Mouse (Mus musculus) frontal cortex, postnatal 25 days (tissue): ENCODE measurements around the gene Gramd4.

Experiments used
- DNase-seq, 2 experiments: peaks; one replicate each; pipeline ENCODE4 v3.0.0; 2022; ENCODE audit warnings: low spot score in 2 of 2

The Gramd4 gene

DNA sequence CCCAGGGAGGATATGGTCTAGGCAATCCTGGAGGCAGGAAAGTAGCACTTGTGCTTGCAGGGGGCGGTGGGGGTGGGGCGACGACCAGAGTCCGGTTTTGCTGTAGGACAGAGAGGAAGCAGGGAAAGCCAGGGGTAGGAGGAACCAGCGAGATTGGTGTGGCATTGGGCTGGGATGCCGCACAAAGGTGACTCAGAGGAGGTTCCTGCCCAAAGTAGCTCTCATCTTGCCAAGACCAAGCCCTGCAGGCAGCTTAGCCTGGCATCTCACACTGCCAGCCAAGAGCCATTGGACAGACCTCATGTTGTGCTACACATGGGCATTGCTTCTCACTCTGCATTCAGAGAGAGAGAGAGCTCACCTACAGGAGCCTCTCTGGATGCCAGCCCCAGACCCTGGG is at the start of gene Gramd4:
TSS of gene Gramd4 (plus strand) at position 283 of the 400 bp plus-strand sequence.
- no peak for DNase-seq

DNA sequence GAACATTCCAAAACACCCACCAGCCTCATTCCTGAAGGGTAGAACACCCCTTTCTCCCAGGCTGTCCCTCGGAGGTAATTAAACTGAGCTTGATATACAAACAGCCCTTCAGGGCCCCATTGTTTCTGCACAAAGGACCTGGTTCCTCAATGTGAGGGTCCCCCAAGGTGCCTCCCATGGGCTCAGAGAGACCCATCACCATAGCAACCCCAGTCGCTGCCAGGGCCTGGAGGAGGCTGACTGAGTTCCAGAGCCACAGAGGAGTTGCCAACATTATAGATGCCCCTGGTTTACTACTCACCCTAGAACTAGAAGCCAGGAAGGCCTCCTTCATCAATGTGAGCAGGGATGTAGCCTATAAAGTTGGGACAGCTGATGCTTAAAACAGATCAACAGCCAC is 44.4 kb upstream of the Gramd4 start:
- DNase-seq: no peak

DNA sequence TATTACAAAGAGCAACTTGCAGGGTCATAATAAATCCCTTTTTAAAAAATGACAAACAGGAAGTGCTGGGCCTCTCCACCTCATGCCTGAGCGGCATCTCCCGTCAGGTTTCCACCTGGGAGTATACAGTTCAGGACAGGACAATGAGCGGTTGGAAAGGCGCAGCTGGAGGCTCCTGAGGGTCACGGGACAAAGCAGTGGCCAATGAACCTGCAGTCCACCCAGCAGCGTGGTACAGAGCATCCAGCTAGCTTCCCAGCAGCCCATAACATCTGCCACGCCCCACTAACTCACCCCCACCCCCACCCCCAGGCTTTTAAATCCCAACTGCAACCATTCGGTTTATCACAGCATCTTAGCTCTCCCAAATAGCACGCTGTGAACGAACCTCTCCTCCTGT is 43.8 kb upstream of the Gramd4 start:
- DNase-seq: no peak

DNA sequence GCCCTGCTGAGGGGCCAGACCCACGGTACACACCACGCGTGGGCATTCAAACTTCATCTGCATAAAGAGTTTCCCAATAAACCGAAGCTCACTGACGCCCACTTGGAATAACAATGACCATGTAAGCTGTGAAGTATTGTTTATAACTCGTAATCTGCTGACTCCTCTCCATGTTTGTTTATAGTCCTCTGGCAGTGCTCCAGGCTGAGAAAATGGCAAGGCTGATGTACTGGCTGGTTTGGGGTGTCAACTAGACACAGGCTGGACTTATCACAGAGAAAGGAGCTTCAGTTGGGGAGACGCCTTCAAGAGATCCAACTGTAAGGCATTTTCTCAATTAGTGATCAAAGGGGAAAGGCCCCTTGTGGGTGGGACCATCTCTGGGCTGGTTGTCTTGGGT is 42.5 kb upstream of the Gramd4 start:
- DNase-seq: no peak

DNA sequence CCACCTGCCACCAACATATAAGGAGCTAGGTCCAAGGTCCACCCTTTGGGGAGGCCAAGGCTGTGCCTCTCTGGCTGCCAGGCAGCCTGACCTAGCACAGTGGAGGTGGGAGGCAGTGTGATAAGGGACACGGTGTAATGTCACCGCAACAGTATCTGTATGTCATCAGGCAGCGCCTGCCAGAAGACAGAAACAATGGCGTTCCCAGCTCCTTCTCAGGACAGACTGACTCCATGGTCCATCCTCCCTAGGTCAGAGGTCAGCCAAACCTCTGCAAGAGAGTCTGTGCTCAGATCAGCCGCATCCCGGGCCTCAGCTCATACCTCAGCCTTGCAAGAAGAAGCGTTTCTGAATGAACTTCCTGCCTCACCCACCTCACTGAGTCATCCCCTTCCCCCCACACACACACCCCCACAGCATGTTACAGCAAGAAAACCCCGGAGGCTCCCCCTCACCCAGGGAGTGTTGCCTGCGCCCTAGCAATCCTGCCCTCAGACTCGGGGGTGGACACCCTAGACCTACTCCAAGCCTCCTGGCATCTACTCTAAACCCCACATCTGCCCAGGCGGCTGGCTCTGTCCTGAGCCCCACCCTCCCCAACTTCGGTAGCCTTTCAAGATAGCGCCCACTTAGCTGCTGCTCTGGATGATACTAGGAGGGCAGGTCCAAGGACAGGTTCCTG is 41.5 kb upstream of the Gramd4 start:
- DNase-seq: no peak

DNA sequence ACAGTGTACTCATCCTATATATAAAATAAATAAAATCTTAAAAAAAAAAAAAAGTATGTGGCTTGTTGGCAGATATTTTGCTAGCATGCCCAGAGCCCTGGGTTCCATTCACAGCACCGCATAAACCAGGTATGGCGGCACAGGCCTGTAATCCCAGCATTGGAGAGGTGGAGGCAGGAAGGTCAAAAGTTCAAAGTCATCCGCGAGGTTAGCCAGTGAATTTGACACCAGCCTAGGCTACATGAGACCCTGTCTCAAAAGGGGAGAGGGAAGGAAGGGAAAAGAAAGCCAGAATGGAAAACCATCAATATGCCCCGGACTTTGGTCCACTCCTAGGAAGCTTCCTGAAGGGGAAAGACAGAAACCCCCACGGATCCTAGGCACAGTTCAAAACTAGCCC is 40.2 kb upstream of the Gramd4 start:
- no peak for DNase-seq

DNA sequence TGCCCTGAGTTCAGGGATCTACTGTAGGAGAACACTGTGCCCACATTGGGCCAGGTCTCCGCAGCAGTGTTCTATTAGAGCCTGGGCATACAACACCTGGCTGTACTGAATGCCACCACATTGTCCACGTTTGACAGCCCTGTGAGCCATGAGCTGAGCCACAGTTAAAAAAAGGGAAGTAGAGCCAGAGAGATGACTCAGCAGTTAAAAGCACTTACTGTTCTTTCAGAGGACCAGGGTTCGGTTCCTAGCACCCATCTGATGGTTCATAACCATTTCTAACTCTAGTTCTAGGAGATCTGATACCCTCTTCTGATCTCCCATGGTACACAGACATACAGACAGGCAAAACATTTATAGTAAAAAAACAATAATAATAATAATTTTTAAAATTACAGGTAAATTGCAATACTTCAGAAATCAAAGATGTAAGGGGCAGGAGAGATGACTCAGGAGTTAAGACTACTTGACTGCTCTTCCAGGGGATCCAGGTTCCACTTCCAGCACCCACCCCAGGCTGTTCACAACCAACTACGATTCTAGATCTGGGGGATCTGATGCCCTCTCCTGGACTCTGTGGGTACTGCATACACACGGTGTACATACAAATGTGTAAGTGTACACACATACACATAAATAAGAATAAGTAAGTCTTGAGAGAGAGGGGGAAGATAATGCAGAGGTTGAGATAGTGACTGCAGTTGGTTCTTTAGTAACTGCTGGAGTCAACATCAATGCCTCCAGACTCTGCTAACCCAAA is 38.6 kb upstream of the Gramd4 start:
- no peak for DNase-seq

DNA sequence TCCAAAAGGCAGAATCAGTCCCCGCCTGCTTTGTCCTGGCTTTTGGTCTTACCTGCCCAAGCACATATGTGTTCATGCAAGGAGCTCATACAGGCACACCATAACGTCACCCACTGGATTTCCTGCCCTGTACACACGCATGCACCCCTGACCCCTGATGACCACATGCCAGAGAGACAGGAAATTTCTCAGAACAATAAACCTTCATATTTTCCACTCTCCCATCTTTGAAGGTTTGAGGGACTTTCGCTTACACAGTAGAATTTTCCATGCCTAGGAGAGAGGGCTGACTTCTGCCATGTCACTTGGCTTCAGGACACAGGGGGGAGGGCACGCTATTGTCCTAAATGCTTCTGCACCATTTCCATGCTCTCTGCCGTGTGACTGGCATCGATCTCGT is 37.5 kb upstream of the Gramd4 start:
- no peak for DNase-seq

DNA sequence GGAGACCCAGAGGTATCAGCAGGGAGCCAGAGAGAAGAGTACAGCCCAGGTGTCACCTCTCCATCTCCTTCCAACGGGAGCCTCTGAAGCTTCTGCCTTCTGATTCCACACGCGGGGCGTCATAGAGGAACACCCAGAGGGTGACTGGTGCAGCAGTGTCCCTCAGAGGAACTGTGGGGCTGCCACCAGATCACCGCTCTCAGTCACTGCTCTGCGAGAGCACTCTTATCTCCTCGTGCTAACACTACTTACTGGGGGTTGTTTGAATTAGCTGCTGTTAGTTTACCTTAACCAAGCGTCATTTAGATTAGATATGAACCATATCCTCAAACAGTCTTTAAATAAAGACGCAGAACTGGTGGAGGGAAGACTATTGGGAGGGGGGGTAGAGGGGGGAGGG is 36.2 kb upstream of the Gramd4 start:
- no peak for DNase-seq

DNA sequence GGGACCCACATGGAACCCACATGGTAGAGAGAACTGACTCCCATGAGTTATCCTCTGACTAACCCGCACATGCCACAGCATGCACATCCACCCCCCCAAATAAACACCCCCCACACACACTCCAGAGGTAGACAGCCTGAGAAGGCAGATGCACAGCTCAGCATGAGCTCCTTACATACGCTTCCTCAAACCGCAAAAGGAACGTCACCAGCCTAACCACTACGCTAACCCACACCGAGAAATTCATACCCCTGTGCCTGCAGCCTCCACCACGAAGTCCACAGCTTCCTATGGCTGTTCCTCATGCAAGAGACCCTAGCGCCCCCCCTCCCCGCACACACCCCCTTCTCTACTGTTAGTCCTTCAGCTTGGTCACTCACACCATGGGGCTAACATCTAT is 35.5 kb upstream of the Gramd4 start:
- DNase-seq: no peak

DNA sequence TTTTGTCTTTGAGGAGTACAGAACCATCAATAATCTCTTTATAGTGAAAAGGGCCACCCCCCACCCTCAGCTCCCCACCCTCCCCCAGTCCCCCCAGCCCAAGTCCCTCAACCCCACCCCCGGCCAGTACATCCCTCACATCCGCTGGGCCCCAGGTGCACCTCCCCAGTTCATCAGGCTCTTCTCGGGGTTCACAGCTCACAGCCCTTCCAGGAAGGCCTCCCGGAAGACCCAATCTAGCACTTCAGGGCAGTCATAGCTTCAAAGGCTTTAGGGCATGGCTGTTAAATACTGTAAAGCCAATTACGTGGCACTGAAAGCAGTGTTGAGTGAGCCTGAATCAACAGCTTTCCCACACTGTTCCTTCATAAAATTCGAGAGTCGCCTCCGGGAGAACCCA is 29.6 kb upstream of the Gramd4 start:
- no peak for DNase-seq

DNA sequence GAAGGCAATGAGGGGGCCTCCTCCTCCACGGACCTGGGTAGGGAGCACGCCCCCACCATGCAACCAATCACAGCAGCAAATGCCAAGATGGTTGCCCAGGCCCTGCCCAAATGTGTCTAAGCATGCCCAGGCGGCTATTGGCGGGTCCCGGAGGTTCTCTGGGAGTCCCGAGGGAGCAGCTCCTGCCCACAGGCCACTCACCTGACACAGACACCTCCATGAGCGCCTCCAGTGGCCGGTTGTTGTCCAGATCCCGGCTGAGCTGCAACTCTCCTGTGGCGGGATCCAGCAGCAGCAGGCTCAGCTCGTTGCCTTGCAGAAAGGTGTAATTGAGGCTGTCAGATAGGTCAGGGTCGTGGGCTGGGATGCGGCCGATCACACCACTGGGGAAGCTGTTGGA is 27.5 kb upstream of the Gramd4 start:
- no peak for DNase-seq

DNA sequence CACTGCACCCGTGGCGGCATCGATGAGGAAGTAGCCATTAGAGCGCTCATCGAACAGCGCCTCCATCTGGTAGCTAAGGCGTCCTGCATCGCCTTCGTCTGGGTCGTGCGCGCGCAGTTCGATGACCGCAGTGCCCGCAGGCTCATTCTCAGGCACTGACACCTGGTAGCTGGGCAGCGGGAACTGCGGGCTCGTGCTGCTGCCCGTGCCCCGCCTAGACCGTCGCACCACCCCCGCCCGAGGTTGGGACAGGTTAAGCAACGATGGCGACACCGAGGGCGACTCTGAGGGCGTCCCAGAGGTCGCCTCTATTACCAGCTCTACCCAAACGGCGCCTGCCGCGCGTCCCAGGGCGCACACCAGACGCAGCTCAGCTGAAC is 24.7 kb upstream of the Gramd4 start:
- DNase-seq: no peak

DNA sequence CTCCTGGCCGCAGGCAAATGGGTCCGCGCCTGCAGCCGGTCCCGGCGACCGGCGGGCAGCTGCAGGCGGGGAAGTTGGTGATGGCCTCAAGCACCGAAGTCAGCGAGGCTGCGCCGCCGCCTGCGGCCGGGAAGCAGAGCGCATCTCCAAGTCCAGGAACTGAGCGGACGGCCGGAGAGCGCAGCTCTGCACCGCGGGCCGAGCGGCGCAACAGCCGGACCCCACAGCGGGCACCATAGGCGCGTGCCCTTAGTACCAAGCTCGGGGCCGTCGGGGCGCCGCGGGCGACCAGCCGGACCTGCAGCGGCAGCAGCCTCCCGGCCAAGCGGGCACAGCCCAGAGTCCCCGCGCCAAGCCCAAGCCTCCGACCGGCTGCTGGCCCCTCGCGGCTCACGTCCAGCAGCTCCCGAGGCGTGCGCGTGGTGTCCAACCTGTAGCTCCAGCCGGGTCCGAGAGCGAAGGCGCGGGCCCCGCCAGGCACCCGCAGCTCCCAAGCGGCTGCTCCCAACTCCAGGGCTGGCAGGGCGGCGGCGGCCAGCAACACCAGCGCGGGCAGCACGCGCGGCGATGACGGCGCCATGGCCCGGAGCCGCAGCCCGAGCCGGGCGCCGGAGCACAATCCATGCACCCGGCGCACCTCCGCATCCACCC is 24.2 kb upstream of the Gramd4 start, which contains the start of gene Celsr1:
TSS of gene Celsr1 (minus strand) at position 587 of the 651 bp plus-strand sequence.
- no peak for DNase-seq

DNA sequence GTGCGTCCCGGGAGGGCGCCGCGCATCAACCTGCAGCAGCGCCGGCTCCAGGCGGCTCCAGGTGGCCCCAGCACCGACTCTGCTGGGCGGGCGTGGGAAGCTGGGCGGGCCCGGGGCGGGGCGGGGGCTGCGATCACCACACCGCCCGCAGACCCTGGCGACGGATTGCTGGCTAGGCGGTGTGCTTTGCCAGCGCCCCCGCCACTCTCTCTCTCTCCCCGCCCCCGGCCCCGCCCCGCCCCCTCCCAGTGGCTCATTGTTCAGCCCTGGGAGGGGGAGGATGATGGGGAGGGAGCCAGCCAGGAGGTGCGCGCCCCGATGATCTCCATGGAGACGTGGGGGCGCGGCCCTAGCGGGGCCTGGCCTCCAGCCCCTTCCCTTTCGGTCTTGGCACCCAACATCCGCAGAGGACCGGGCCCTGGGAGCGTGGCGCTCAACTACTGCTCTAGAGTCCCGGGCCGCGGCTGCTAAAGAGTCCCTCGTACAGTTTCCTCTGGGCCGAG is 23.4 kb upstream of the Gramd4 start:
- no peak for DNase-seq

DNA sequence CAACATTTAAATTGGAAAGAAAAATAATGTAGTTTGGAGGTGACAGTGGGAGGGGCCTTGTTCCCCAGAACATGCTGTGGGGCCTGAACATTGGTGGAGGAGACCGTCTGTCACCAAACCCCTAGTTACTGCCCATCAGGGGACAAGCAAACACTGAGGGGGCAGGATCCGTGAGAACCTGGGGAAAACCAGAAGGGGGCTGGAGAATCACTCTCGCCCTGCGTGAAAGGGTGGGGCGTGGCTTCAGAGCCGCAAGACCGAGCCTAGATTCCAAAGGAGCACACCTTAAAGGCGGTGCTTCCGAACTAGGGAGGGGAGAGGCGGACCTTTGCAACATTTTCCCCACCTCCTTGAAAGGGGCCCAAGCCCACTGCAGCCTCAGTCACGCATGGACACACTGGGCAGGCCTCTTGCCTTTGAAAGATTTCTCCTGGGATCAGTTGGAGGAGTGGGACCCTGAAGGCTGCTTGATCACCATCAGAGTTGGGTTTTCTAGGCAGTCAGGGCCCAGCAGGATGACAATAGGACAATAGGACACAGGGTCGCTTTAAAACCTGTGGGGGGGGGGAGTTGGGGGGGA is 22.6 kb upstream of the Gramd4 start:
- no peak for DNase-seq

DNA sequence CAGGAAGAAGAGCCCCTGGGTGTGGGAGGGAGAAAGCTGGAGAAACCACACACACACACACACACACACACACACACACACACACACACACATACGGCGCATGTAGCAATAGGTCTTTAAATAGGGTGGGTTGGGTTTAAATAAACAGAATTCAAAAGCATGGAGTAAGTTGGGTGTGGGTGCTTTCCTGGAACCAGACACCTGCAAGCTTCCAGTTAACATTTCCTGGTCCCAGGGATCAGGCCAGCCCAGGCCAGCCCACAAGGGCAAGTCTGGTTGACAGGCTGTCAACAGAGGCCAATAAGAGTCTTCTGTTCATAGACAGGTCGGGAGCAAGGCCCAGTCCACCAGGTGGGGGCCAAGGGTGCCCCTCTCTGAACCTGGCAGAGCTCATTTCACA is 21.6 kb upstream of the Gramd4 start:
- no peak for DNase-seq

DNA sequence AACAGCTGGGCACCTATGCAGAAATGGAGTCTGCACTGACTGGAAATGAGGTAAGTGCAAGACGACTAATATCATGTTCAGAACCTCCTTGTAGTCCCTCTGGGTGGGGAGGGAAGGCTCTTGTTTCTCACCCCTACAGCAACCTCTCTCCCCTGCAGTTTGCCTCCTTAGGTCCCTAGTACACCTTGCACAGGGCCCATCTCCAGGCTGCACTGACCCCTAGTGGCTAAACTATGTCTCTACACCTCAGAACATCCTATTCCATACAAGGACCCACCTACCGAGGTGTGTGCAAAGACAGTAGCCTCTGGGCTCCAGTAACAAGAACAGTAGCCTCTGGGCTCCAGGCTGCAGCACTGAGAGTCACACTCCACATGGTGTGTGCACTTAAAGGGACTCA is 18.7 kb upstream of the Gramd4 start:
- DNase-seq: peak in 1 of 2 experiments; percentile 60

DNA sequence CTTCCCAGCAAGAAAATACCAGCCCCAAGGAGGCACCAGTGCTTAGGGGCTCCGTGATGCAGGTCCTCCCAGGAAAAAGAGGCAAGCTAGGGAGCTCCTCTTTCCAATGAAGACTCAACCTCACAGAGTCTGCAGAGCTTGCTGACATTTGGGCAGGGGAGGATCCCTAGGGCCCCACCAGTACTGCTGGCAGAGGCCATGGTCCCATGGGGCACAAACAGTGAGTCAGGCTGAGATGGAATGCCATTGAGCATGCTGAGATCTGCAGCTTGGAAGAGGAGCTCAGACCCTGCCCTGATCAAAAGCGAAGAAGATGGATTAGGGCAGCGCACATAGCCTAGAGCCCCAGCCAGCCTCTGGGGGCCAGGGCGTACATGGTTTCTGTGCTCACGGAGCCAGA is 16.1 kb upstream of the Gramd4 start:
- no peak for DNase-seq

DNA sequence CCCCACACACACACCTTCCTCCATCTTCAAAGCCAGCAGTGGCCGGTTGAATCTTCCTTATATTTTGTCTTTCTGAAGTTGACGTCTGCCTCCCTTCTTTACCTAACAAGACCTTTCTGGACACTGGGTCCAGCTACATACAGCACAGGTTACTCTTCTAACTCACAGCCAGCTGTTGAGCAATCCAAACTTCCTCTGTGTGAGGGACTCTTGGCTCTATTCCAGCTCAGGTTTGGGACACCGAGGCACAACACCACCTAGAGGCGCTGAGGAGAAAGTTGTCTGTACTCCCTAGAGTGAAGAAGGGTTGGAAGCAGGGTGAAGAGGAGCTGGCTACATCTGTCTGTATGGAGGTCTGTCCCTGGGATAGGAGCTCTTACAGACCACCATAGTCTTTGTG is 15.1 kb upstream of the Gramd4 start:
- DNase-seq: no peak

DNA sequence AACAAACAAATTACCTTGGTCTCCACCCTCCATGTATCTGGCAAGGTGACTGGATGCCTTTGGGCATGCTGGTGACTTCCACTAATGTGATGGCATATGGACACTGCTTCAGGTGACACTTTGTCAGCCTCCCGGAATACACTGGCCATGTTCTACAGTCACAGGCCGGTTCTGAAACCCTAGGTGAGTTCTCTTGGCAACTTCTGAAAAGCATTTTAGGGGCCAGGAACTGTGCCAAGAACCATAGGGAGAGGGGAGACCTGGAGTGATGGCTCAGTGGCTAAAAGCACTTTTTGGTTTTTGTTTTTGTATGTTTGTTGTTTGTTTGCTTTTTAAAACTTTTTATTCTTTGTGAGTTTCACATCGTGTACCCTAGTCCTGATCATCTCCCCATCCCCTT is 8.0 kb upstream of the Gramd4 start:
- DNase-seq: no peak

DNA sequence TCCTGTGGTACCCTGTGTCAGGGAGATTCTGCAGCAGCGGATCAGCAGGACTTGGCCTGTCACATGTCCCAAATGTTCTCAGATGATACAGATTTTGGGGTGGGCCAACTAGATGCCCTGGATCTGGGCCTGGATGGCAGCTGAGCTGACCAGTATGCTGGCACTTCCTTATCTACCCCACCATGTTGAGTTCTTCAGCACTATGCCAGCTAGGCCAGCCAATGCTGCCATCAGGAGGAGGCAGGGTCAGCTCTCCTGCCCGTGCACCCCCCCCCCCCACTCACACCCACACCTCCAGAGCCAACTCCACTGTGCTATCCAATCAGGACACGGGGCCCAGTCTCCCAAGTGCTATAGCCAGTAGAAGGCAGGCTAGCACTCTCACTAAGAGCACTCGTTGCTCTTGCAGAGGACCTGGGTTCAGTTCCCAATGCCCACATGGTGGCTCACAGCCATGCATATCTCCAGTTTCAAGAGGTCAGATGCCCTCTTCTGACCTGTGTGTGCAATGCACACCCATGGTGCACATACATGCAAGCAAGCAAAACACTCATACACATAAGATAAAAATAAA is 7.2 kb upstream of the Gramd4 start:
- DNase-seq: no peak
